Mouse (Mus musculus): ENCODE measurements around the gene Hs3st4.

DNA sequence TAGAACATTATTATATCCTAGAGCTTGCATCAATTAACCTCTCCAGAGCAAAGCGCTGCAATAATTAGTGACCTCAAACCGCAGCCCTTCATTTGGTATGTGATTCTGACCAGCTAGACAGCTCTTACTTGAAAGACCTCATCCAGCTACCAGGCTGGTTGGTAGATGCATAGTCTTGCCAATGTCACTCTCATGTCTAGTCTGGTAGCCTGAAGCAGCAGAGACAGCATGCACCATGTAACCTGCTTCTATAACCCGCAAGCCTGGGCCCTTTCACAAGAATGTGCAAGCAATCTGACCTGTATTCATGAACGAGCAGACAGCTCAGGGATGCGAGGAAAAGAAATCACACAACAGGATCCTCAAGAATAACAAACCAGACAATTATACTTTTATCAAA, 19.6 kb upstream of the Hs3st4 start:
- TF ChIP-seq CTCF (IDR thresholded peaks at IDR 0.05; ENCODE audit: borderline replicate concordance, insufficient read depth, low read depth, low read length) (no peak), POLR2A (IDR thresholded peaks at IDR 0.05; ENCODE audit: borderline replicate concordance, insufficient read depth, low read length) (no peak)
